Mouse (Mus musculus): ENCODE results near the gene Vmn1r58. TPM values are rescaled to one million over a fixed set of nuclear protein-coding genes. Genes with fewer than 3 reads are reported as not detected.
"Not testable (repeated sequence)": the region's sequence is repeated elsewhere in the genome, so short reads cannot be mapped to it uniquely, and the experiment has no call there.

The Vmn1r58 gene
- under 1 TPM in 1 of 4 experiments, not detected in 3; 0.08 TPM for total RNA-seq (2022)

- DNase-seq (ENCODE audit: low spot score in 2 of 2), result not testable (repeated sequence)
These were observed at the start of gene Vmn1r58 for GRCm38 (mm10) chr7:5413296-5413695. Vmn1r58 (minus strand) TSS chr7:5413396.

- no peak for DNase-seq (ENCODE audit: low spot score in 2 of 2)
These were observed 43.5 kb upstream of the Vmn1r58 start, which contains the start of gene Vmn1r59 for GRCm38 (mm10) chr7:5456674-5457073. Vmn1r59 (minus strand) TSS chr7:5456774.

DNA sequence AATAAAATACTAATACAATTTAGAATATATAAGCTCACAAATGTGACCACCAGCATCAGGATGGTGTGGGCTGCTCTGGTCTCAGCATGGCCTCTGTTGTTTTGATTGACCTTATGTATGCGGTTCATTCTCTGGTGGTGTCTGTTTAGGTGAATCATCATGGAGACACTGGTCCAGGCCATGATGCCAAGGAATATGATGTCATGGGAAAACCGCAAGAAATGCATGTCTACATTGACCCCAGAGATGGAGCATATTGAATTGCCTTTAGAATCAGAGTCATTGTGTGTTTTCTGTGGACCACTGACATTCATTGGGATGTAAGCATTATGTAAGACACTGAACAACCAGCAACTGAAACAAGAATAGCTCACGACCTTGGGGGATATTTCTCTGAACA, 40.8 kb upstream of the Vmn1r58 start:
- not testable (repeated sequence) for DNase-seq (ENCODE audit: low spot score in 2 of 2)

- DNase-seq (ENCODE audit: low spot score in 2 of 2), result no peak
These were observed 35.4 kb upstream of the Vmn1r58 start for GRCm38 (mm10) chr7:5448627-5449026.

- no peak for DNase-seq (ENCODE audit: low spot score in 2 of 2)
These were observed 7.0 kb downstream of the Vmn1r58 start for GRCm38 (mm10) chr7:5406201-5406600.

DNA sequence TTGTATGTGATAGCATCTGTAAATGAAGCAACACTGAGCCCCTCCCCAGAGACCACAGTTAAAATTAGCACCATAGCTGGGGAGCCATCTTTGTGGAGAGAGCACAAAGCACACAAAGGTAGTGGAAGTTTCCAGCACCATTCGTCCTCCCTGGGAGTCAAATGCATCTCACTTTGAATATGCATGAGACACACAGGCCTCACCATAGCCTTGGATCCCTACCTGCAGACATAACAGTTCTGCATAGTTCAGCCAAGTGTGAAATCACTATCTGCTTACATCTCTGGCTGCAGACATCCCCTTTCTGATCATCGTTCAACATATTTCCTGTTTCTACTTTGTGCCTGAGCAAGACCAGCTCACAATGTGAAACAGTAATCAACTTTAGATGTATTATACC, 46.5 kb downstream of the Vmn1r58 start:
- DNase-seq (ENCODE audit: low spot score in 2 of 2), result no peak

GRCm38 (mm10) chr7:5363599-5363998, 49.6 kb downstream of the Vmn1r58 start:
- no peak for DNase-seq (ENCODE audit: low spot score in 2 of 2)

Other genes with a start within 250 kb of the Vmn1r58 start
- not detected for gene Vmn1r56, start 216.6 kb downstream of the Vmn1r58 start, total RNA-seq (2022)
- not detected for gene Vmn1r57, start 194.9 kb downstream of the Vmn1r58 start, total RNA-seq (2022)
- not detected for gene Gm5065, start 62.9 kb downstream of the Vmn1r58 start, total RNA-seq (2022)
- not detected for gene Nlrp2, start 62.4 kb downstream of the Vmn1r58 start, total RNA-seq (2022)
- not detected for gene Vmn1r59, start 43.4 kb upstream of the Vmn1r58 start, total RNA-seq (2022)
- not detected for gene Vmn2r28, start 80.6 kb upstream of the Vmn1r58 start, total RNA-seq (2022)
- not detected for gene Vmn1r60, start 133.9 kb upstream of the Vmn1r58 start, total RNA-seq (2022)
- gene Vmn1r61, start 199.9 kb upstream of the Vmn1r58 start, total RNA-seq (2022), result not detected

Measured in left cerebral cortex, adult 8-10 months (tissue).